Mouse (Mus musculus) adrenal gland, adult 10 weeks (tissue): ENCODE data around the gene Hebp2. TPM values are rescaled to one million over a fixed set of nuclear protein-coding genes. Genes with fewer than 3 reads are reported as not detected.

Experiments
- polyA plus RNA-seq: library from polyadenylated mRNA; stranded (reverse); fragments of 350-450 nt; fragmentation: Illumina TruSeq; extraction: RNeasy Lipid Tissue Mini Kit (QIAGEN cat#74804); gene quantifications from one replicate; pipeline ENCODE4 v1.2.3, GENCODE M21; 2014; ENCODE audit warnings: low read depth, low replicate concordance

Gene Hebp2
- polyA plus RNA-seq = 2.9 TPM

DNA sequence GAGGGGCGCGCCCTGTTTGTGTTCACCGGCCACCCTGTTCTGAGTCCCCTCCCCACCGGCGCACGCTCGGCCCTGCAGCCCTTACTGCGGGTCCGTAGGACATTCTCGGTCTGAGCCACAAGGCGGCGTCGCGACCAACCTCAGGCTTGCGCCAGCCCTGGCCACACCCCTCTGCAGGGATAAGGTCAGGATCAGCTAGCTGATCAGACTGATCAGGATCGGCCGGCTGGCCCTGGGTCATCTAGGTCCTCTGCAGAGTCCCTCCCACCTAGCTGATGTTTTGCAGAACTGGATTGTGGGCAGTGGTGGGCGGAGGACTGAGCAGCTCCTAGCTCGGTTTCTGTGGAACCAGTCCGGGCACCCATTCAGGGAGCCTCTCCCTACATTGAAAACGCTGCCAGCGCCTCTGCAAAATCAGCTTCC lies at the start of gene Hebp2:
Gene Hebp2 (minus strand): TSS at position 264 of the 423 bp plus-strand sequence.

Other genes with a start within 250 kb of the Hebp2 start
- 1.4 TPM for gene Nhsl1, start 227.1 kb downstream of the Hebp2 start, polyA plus RNA-seq
- gene Arfgef3, start 197.9 kb upstream of the Hebp2 start, polyA plus RNA-seq = 9.7 TPM
- not detected for gene Gm4922, start 240.7 kb upstream of the Hebp2 start, polyA plus RNA-seq